Mouse (Mus musculus): Measurements from ENCODE around the gene Rab1b.

The Rab1b gene

DNA sequence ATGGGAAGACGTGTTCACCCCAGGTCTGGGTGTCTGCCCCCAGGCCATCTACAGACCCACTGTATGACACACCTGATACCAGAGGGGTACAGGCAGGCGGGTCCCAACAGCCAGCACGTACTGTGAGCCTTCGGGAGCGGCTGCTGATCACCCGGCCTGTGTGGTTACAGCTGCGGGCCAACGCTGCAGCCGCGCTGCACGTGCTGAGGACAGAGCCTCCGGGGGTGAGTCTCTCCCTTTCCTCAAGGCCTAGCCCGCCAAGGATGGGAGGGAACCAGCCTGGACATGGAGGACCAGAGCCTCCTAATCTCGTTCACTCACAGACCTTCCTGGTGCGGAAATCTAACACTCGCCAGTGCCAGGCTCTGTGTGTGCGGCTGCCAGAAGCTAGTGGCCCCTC is 55.8 kb downstream of the Rab1b start:
- DNase-seq (ENCODE audit: low spot score in 2 of 2): no peak

DNA sequence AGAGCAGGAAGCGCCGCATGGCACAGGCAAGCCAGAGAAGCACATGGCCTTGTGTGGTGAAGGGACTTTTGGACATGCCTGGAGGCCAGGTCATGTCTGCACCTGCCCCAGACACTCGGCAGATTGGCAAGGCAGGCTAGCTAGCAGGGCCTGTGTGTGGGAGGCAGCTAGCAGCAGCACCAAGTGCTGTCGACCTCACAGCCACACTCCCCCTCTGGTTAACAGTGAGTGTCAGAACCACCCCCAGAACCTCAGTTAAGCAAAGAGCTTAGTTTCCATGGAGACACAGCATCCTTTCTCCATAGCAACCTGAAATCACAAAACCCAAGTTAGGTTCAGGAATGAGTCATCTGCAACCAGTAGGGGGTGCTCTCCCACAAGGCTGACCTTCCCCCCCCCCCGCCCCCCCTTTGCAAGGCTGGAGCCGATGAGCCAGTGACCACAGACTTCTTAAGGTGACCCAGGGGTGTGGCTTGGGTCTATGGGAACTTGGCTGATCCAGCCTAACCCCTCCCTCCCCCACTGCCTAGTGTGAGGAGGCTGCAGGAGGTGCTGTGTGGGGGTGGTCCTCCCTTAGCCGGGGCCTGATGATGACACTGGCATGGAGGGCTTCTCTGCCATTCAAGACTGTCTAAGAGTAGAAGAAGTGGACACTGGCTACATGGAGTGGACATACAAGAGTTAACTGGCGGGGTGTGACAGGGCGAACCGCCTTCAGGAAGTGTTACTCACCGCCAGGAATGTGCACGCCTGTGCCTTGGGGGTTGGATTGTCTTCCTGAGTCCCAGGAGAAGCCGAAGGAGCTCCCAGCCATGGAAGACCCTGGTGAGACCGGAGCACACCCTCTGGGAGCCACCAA is 56.6 kb downstream of the Rab1b start, which contains the start of gene Rin1:
Rin1 (plus strand) TSS at position 435 of the 859 bp plus-strand sequence.
- DNase-seq (ENCODE audit: low spot score in 2 of 2): no peak

DNA sequence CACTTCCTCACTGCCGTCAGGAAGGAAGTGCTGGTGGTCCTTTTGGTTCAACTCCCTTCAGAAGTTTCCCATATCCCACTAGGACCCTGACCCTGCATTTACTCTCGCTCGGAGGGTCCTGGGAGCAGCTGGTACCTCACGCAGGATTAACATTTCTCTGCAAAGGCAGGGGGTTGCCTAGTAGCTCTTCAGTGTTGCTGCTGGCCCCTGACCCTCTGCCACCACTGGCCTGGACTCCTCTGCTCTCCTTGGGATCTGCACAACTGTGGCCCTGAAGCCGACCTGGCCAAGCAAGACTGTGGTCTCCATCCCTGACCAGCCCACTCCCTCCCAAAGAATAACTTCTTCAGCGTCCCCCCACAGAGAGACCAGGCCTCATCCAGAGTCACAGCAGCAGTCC is 57.5 kb downstream of the Rab1b start:
- no peak for DNase-seq (ENCODE audit: low spot score in 2 of 2)

Measured in thymus, postnatal 10 days (tissue).